Mouse (Mus musculus) stomach, postnatal 0 days (tissue): ENCODE results near the gene N4bp2l2. TPM values are rescaled to one million over a fixed set of nuclear protein-coding genes. Genes with fewer than 3 reads are reported as not detected.

ENCODE experiments used
- ATAC-seq: fragments of 200-750 bp; cut with Nextera tagmentation; 2 replicates; pipeline ENCODE4 v1.8.0; 2017; ENCODE audit not compliant: low FRiP score, low TSS enrichment
- DNase-seq: peaks from one replicate; pipeline ENCODE4 v3.0.0-alpha.2; 2016; ENCODE audit warnings: low spot score
- H3K27ac ChIP-seq: fragments of 300-500 bp; sonication (generic); replicated peaks from 2 replicates; pipeline ENCODE4 v1.5.1; 2014; ENCODE audit warnings: mild to moderate bottlenecking, control low read depth
- H3K27me3 ChIP-seq: fragments of 300-500 bp; sonication (generic); 2 replicates; pipeline ENCODE4 v1.6.1; 2014; ENCODE audit warnings: low read length; ENCODE audit not compliant: control insufficient read depth, insufficient read depth
- H3K36me3 ChIP-seq: fragments of 300-500 bp; sonication (generic); 2 replicates; pipeline ENCODE4 v1.6.1; 2014; ENCODE audit warnings: low read length, mixed read lengths; ENCODE audit not compliant: control insufficient read depth, insufficient read depth
- H3K4me1 ChIP-seq: fragments of 300-500 bp; sonication (generic); replicated peaks from 2 replicates; pipeline ENCODE4 v1.6.1; 2014; ENCODE audit warnings: antibody characterized with exemption; ENCODE audit not compliant: control insufficient read depth, insufficient read depth
- H3K4me2 ChIP-seq: fragments of 300-500 bp; sonication (generic); replicated peaks from 2 replicates; pipeline ENCODE4 v1.6.1; 2014; ENCODE audit warnings: low read depth, mild to moderate bottlenecking, control low read depth, moderate library complexity
- H3K4me3 ChIP-seq: fragments of 300-500 bp; sonication (generic); 2 replicates; pipeline ENCODE4 v1.5.1; 2014; ENCODE audit warnings: low read depth, low read length, control low read depth
- H3K9ac ChIP-seq: fragments of 300-500 bp; sonication (generic); 2 replicates; pipeline ENCODE4 v1.6.1; 2014; ENCODE audit warnings: mild to moderate bottlenecking, low read length, control low read depth, mixed read lengths
- H3K9me3 ChIP-seq: fragments of 300-500 bp; sonication (generic); 2 replicates; pipeline ENCODE4 v1.6.1; 2016; ENCODE audit warnings: low read length; ENCODE audit not compliant: control insufficient read depth
- CTCF ChIP-seq: IDR thresholded peaks from 2 replicates; pipeline ENCODE4 v1.5.1; 2016; ENCODE audit warnings: antibody characterized with exemption, low read depth, mild to moderate bottlenecking, moderate library complexity
- EP300 ChIP-seq: optimal IDR thresholded peaks from 2 replicates; pipeline ENCODE3; 2016; ENCODE audit warnings: antibody characterized with exemption
- WGBS: fragments of 180-500 bp; shearing (Covaris S2); extraction: QIAGEN DNeasy Blood & Tissue Kit; methylation state at CpG from one replicate; pipeline ENCODE4 v1.1.7; 2014; 5-methylcytosine and 5-hydroxymethylcytosine counted together
- polyA plus RNA-seq: library from polyadenylated mRNA; unstranded; fragments of >200 nt; fragmentation: Nextera tagmentation; extraction: Ambion mirVana; gene quantifications from 2 replicates; pipeline ENCODE4 v1.2.1, GENCODE M21; 2015

N4bp2l2 gene
- polyA plus RNA-seq, 1 experiment from 2014 or later = 32.1 TPM

GRCm38 (mm10) chr5:150583181-150583580 is 82.8 kb downstream of the N4bp2l2 start:
- Histone ChIP-seq H3K4me2 (no peak overlapping the region), H3K4me3 (no peak overlapping the region), H3K4me1 (peaks cover 4% of the 10 kb centered on the region; the same call in 1 of the 2 replicates), H3K36me3 (no peaks in the 10 kb centered on the region), H3K9ac (no peak overlapping the region), H3K27ac (no peak overlapping the region), H3K27me3 (no peaks in the 10 kb centered on the region), H3K9me3 (no peaks in the 10 kb centered on the region)
- DNase-seq (no peak), ATAC-seq (peak; percentile 61)
- WGBS = 68% methylated on average over 5 of the region's 5 CpGs
- TF ChIP-seq EP300 = no peak
- TF ChIP-seq CTCF = no peak

GRCm38 (mm10) chr5:150581180-150581579 is 84.8 kb downstream of the N4bp2l2 start:
- Histone ChIP-seq H3K9ac (no peak overlapping the region), H3K36me3 (no peaks in the 10 kb centered on the region), H3K4me3 (no peak overlapping the region), H3K9me3 (no peaks in the 10 kb centered on the region), H3K4me1 (peaks cover 4% of the 10 kb centered on the region; the same call in 1 of the 2 replicates), H3K4me2 (no peak overlapping the region), H3K27me3 (no peaks in the 10 kb centered on the region), H3K27ac (no peak overlapping the region)
- no peak for ATAC-seq
- DNase-seq = no peak
- TF ChIP-seq CTCF = no peak
- TF ChIP-seq EP300 = no peak
- WGBS = 68% methylated on average over 6 of the region's 6 CpGs

- no peaks in the 10 kb centered on the region for H3K9me3 ChIP-seq
- ATAC-seq (no peak), DNase-seq (no peak)
- H3K4me3 ChIP-seq = no peak overlapping the region
- no peak overlapping the region for H3K4me2 ChIP-seq
- no peak overlapping the region for H3K9ac ChIP-seq
- no peak overlapping the region for H3K27ac ChIP-seq
- no peaks in the 10 kb centered on the region for H3K27me3 ChIP-seq
- TF ChIP-seq CTCF = no peak
- no peak for TF ChIP-seq EP300
- 35% methylated on average over 6 of the region's 6 CpGs for WGBS
- H3K36me3 ChIP-seq = no peaks in the 10 kb centered on the region
- H3K4me1 ChIP-seq = peaks cover 4% of the 10 kb centered on the region; the same call in 1 of the 2 replicates
These were observed 87.3 kb downstream of the N4bp2l2 start for GRCm38 (mm10) chr5:150578613-150579171.

GRCm38 (mm10) chr5:150576832-150577231 is 89.2 kb downstream of the N4bp2l2 start:
- 90% methylated on average over 11 of the region's 11 CpGs for WGBS

DNA sequence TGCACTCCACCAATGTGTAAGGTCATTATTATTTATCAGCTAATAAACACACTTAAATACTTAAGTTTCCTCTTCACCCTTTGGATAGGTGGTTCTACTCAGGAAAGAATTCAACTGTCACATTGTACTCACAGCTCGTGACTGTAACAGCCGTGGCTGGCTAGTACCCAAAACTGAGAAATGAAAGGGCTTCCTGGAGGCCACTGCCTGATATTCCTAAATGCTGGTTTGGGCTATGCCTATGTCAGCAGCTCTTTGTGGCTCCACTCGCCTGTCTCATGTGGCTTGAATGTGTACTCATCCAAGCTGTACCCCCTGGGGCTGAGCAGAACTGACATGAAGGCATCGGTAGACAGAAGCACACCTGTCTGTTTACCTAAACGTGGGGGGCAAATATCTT is 91.1 kb downstream of the N4bp2l2 start:
- no peaks in the 10 kb centered on the region for H3K27me3 ChIP-seq
- no peak for DNase-seq
- no peak overlapping the region for H3K4me2 ChIP-seq
- no peak overlapping the region for H3K9ac ChIP-seq
- peaks cover 4% of the 10 kb centered on the region; the same call in 1 of the 2 replicates for H3K4me1 ChIP-seq
- no peaks in the 10 kb centered on the region for H3K36me3 ChIP-seq
- 46% methylated on average over 5 of the region's 5 CpGs for WGBS
- ATAC-seq = peak; percentile 18; the same call in 1 of the 2 replicates
- H3K4me3 ChIP-seq = no peak overlapping the region
- H3K27ac ChIP-seq = no peak overlapping the region
- H3K9me3 ChIP-seq = no peaks in the 10 kb centered on the region
- TF ChIP-seq CTCF (no peak), EP300 (no peak)

More at GRCm38 (mm10) chr5:150576832-150577231, 89.2 kb downstream of the N4bp2l2 start:
- H3K9ac ChIP-seq = no peak overlapping the region
- no peak overlapping the region for H3K4me2 ChIP-seq
- H3K4me3 ChIP-seq = no peak overlapping the region
- H3K36me3 ChIP-seq = no peaks in the 10 kb centered on the region
- H3K27me3 ChIP-seq = no peaks in the 10 kb centered on the region
- peaks cover 4% of the 10 kb centered on the region; the same call in 1 of the 2 replicates for H3K4me1 ChIP-seq
- TF ChIP-seq CTCF (no peak), EP300 (no peak)
- H3K27ac ChIP-seq = no peak overlapping the region
- ATAC-seq (no peak), DNase-seq (no peak)
- H3K9me3 ChIP-seq = no peaks in the 10 kb centered on the region

GRCm38 (mm10) chr5:150574403-150574802 is 91.6 kb downstream of the N4bp2l2 start:
- Histone ChIP-seq H3K4me2 (no peak overlapping the region), H3K27me3 (no peaks in the 10 kb centered on the region), H3K36me3 (peaks cover under 1% of the 10 kb centered on the region; the same call in 1 of the 2 replicates), H3K9me3 (no peaks in the 10 kb centered on the region), H3K27ac (no peak overlapping the region), H3K4me3 (no peak overlapping the region), H3K4me1 (peaks cover 4% of the 10 kb centered on the region; the same call in 1 of the 2 replicates), H3K9ac (no peak overlapping the region)
- ATAC-seq = peak; percentile 66; the same call in 1 of the 2 replicates
- TF ChIP-seq CTCF = no peak
- TF ChIP-seq EP300 = no peak
- WGBS = 51% methylated on average over 3 of the region's 3 CpGs
- DNase-seq = no peak
